Mouse (Mus musculus) hematopoietic stem cell, adult 5-6 weeks (primary cell): ENCODE measurements around the gene Klhdc1. TPM values are rescaled to one million over a fixed set of nuclear protein-coding genes. Genes with fewer than 3 reads are reported as not detected.
A peak's percentile ranks its signal among the peaks of the same experiment; 100 is the strongest.

Experiments
- ATAC-seq, 2 experiments: fragments of 125-278 bp in 1 of 2; replicated peaks in 1 of 2; 2 replicates each; pipeline ENCODE4 v1.8.0; 2016 to 2017; ENCODE audit warnings: inconsistent platforms in 2 of 2, mild to moderate bottlenecking in 2 of 2, moderate number of reproducible peaks in 2 of 2, low read depth in 1 of 2, moderate TSS enrichment in 1 of 2; ENCODE audit not compliant: low FRiP score in 2 of 2, poor library complexity in 2 of 2, severe bottlenecking in 2 of 2, insufficient read depth in 1 of 2, low TSS enrichment in 1 of 2
- total RNA-seq: library from RNA; stranded (forward); fragments of 172-1452, 232-1000 nt; gene quantifications from 2 replicates; pipeline ENCODE4 v1.2.3, GENCODE M21; 2017

The Klhdc1 gene
- total RNA-seq, 1 experiment from 2014 or later: 21.2 TPM

- no peak for ATAC-seq
Observed at GRCm38 (mm10) chr12:69309659-69310058, 68.7 kb downstream of the Klhdc1 start.

- no peak for ATAC-seq
Observed at GRCm38 (mm10) chr12:69318431-69318830, 77.5 kb downstream of the Klhdc1 start.

DNA sequence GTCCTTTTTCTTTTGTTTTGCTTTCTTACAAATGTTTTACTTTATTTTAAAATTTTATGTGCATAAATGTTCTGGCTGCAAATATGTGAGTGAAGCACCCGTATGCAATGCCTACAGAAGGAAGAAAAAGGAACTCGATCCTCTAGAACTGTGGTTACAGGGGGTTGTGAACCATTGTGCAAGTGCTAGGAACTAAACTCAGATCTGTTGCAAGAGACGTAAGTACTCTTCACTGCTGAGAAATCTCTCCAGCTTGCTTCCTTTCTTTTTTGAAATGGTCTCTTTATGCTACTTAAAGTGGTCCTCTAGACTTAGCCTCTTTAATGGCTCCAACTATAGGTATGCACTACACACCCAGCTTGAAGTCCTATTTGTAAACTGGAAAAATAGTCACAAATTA is 90.2 kb downstream of the Klhdc1 start:
- peak in 1 of 2 experiments; percentile 42; a peak in 1 of 4 replicates for ATAC-seq

- no peak for ATAC-seq
Observed at GRCm38 (mm10) chr12:69332147-69332546, 91.2 kb downstream of the Klhdc1 start.

GRCm38 (mm10) chr12:69333547-69333946 is 92.6 kb downstream of the Klhdc1 start:
- ATAC-seq: peak in 1 of 2 experiments; percentile 80; a peak in 3 of 4 replicates

Other genes starting within 250 kb of the Klhdc1 start
- gene Rps29, start 82.0 kb upstream of the Klhdc1 start, total RNA-seq: 2,208 and 2,489 TPM in 2 replicates
- 5.8 and 9.7 TPM in 2 replicates for gene Lrr1, start 72.4 kb upstream of the Klhdc1 start, total RNA-seq
- 824 and 909 TPM in 2 replicates for gene Rpl36al, start 57.1 kb upstream of the Klhdc1 start, total RNA-seq
- gene Mgat2, start 57.0 kb upstream of the Klhdc1 start, total RNA-seq: 116 and 124 TPM in 2 replicates
- gene Gm49383, start 44.1 kb upstream of the Klhdc1 start, total RNA-seq: 25.1 and 35.8 TPM in 2 replicates
- 6.7 and 11.3 TPM in 2 replicates for gene Dnaaf2, start 42.7 kb upstream of the Klhdc1 start, total RNA-seq
- gene Gm49384, start 36.9 kb upstream of the Klhdc1 start, total RNA-seq: 11.4 and 17.4 TPM in 2 replicates
- 24.0 and 60.9 TPM in 2 replicates for gene Pole2, start 13.0 kb upstream of the Klhdc1 start, total RNA-seq
- 69.1 and 79.8 TPM in 2 replicates for gene Klhdc2, start 55.5 kb downstream of the Klhdc1 start, total RNA-seq
- gene Nemf, start 116.0 kb downstream of the Klhdc1 start, total RNA-seq: 93.1 and 126 TPM in 2 replicates
- gene Arf6, start 131.0 kb downstream of the Klhdc1 start, total RNA-seq: 146 and 157 TPM in 2 replicates
- gene Gm9887, start 131.3 kb downstream of the Klhdc1 start, total RNA-seq: 0.69 and 2.5 TPM in 2 replicates